Mouse (Mus musculus) heart, adult 2 months (tissue): Measurements from ENCODE around the gene Tmem204.

Experiments used
- CTCF ChIP-seq: fragments of 200-600 bp; IDR thresholded peaks from 2 replicates; pipeline ENCODE4 v1.8.1; 2022; ENCODE audit warnings: antibody characterized with exemption, mild to moderate bottlenecking, moderate library complexity
- EP300 ChIP-seq: fragments of 200-500 bp; IDR thresholded peaks from 2 replicates; pipeline ENCODE4 v1.6.1; 2011; ENCODE audit warnings: low read depth, low read length, control low read depth; ENCODE audit not compliant: insufficient read depth

- TF ChIP-seq CTCF: peak; percentile 70
- TF ChIP-seq EP300: no peak
These were observed 33.9 kb upstream of the Tmem204 start for GRCm38 (mm10) chr17:25117263-25117662.
